Mouse (Mus musculus): Measurements from ENCODE around the gene Sspn. TPM values are rescaled to one million over a fixed set of nuclear protein-coding genes. Genes with fewer than 3 reads are reported as not detected.

Gene Sspn
- polyA plus RNA-seq (2012; rRNA removed; ENCODE audit: low replicate concordance) = 15.4 and 23.1 TPM in 2 replicates

DNA sequence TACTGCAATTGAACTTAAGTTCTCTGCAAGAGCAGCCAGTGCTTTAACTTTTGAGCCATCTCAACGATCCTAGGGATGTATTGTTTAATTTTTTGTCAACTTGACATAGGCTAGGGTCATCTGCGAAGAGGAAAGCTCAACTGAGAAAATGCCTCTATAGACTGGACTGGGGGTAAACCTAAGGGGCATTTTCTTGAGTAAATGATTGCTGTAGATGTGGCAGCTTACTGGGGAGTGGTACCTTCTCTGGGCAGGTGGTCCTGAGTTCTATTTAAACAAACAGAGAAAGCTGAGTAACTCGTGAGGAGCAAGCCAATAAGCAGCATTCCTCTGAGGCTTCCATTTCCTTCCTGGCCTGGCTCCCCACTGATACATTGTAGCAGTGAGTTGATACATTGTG, at the start of gene Sspn:
TSS of gene Sspn (plus strand) at position 301 of the 400 bp plus-strand sequence.

Other genes with a start within 250 kb of the Sspn start
- gene Rassf8, start 184.9 kb upstream of the Sspn start, polyA plus RNA-seq (2012; rRNA removed; ENCODE audit: low replicate concordance) = 29.9 and 30.2 TPM in 2 replicates
- 2.8 and 3.7 TPM in 2 replicates for gene Bhlhe41, start 66.1 kb upstream of the Sspn start, polyA plus RNA-seq (2012; rRNA removed; ENCODE audit: low replicate concordance)